In the genomic region with DNA sequence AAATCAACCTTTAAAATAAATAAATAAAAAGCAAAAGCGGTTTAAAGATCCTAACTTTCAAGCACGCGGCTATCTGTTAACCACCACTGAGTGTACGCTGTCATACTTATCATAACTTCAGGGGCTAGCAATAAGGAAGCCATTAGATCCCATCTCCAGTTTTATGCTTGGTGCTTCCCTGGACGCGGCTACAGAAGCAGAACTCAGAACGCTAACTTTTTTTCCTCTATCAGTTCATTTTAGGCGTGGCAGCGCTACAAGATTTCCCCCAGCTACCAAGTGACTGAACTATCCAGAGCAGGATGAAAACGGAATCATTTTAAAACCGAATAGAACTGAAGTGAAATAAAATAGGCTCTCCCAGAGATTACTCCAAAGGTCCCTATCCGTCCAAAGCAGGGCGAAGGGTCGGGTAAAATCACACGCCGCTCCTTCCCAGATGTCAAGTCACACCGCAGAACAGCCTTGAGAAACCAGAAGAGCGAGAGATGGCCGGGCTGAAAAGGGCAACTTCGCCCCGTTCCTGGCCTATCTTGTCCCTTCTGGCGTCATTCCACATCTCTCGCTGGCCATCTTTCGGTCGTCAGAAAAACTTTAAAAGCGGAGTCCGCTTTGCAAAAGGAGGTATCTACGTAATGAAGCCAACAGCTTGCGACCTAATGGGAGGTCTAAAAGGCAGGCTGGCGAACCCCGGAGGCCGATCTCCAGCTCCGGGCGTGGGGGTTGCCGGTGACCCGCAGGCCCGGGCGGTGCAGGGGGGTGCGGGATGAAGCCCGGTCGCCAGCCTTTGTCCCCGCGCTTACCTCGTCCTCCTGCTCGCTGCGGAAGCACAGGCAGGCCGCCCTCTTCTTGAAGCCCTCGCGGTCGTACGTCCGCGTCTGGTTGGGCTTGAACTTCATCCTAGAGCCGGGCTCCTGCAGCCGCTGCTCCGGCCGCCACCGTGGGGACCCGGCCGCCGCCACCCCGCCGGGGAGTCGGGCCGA, we compare ENCODE assay signal across 8 mouse cellular contexts. TPM values are rescaled to one million over a fixed set of nuclear protein-coding genes. Genes with fewer than 3 reads are reported as not detected.
DNase-seq lines count a peak whose midpoint lies in the region; ATAC-seq and TF ChIP-seq lines count a peak whose summit lies in the region.

No protein-coding gene starts in this region.

- peak; percentile 21 to 26; a peak in 2 of 4 replicates for TF ChIP-seq EP300 in MEL (IDR thresholded peaks at IDR 0.05; ENCODE audit: low read depth in 1 of 2, low read length in 2 of 2)

- peaks cover 0 to 7% of the 10 kb centered on the region in 2 experiments; a peak in 2 of 4 replicates for H3K36me3 ChIP-seq in MEL (ENCODE audit: control insufficient read depth in 1 of 2, insufficient read depth in 2 of 2, low read length in 2 of 2)
- no peaks in the 10 kb centered on the region for H3K36me3 ChIP-seq in embryonic facial prominence, embryonic 15.5 days
- no peaks in the 10 kb centered on the region; the same call in 1 of the 2 replicates for H3K36me3 ChIP-seq in heart, embryonic 15.5 days
- H3K36me3 ChIP-seq in megakaryocyte, embryonic 14.5 days (replicated peaks; ENCODE audit: low read length) = peaks cover 14% of the 10 kb centered on the region

- H3K9me3 ChIP-seq in MEL (replicated peaks; ENCODE audit: insufficient read depth, low read length) = no peaks in the 10 kb centered on the region
- no peaks in the 10 kb centered on the region for H3K9me3 ChIP-seq in embryonic facial prominence, embryonic 15.5 days (replicated peaks)
- no peaks in the 10 kb centered on the region for H3K9me3 ChIP-seq in heart, embryonic 15.5 days (replicated peaks)
- H3K9me3 ChIP-seq in megakaryocyte, embryonic 14.5 days = no peaks in the 10 kb centered on the region

- under 1% methylated on average over 65 of the region's 65 CpGs for WGBS in bone marrow, adult 2 months
- under 1% methylated on average over 65 of the region's 65 CpGs for WGBS in embryonic facial prominence, embryonic 15.5 days
- under 1% methylated on average over 65 of the region's 65 CpGs for WGBS in heart, embryonic 15.5 days

- peaks cover 0 to 5% of the 10 kb centered on the region in 2 experiments; a peak in 1 of 4 replicates for H3K4me1 ChIP-seq in MEL (ENCODE audit: control insufficient read depth in 1 of 2, insufficient read depth in 2 of 2, low read length in 2 of 2)
- peaks cover 1% of the 10 kb centered on the region; the same call in 1 of the 2 replicates for H3K4me1 ChIP-seq in bone marrow, adult 2 months (ENCODE audit: control insufficient read depth, insufficient read depth, low read length)
- H3K4me1 ChIP-seq in embryonic facial prominence, embryonic 15.5 days = peaks cover 35% of the 10 kb centered on the region
- peaks cover 40% of the 10 kb centered on the region for H3K4me1 ChIP-seq in heart, embryonic 15.5 days (replicated peaks)
- H3K4me1 ChIP-seq in megakaryocyte, embryonic 14.5 days = peaks cover 47% of the 10 kb centered on the region

- TF ChIP-seq RAD21 in MEL (IDR thresholded peaks at IDR 0.05; ENCODE audit: low read depth, low read length) = no peak

- DNase-seq in MEL (ENCODE audit: low read depth, low spot score) = peak; percentile 76
- peak; percentile 55 to 67 for DNase-seq in kidney, postnatal 36 days
- peak; percentile 40 to 45 for DNase-seq in right cerebral cortex, adult 2 months (ENCODE audit: low spot score in 2 of 2)
- peak; percentile 42 to 59 for DNase-seq in urinary bladder, postnatal 4 days (ENCODE audit: low spot score in 2 of 2)

- H3K4me3 ChIP-seq in MEL (ENCODE audit: control insufficient read depth in 1 of 2, insufficient read depth in 1 of 2, low read depth in 2 of 2, low read length in 2 of 2) = peak overlapping the region; percentile 75 to 96
- H3K4me3 ChIP-seq in bone marrow, adult 2 months (replicated peaks; ENCODE audit: control insufficient read depth, low read depth, low read length) = peak overlapping the region; percentile 82
- peak overlapping the region; percentile 91 for H3K4me3 ChIP-seq in embryonic facial prominence, embryonic 15.5 days (replicated peaks)
- peak overlapping the region; percentile 62 for H3K4me3 ChIP-seq in heart, embryonic 15.5 days
- H3K4me3 ChIP-seq in megakaryocyte, embryonic 14.5 days (replicated peaks) = peak overlapping the region; percentile 96

- peak overlapping the region; percentile 10 for H3K27ac ChIP-seq in MEL (ENCODE audit: control insufficient read depth, low read depth, low read length)
- H3K27ac ChIP-seq in bone marrow, adult 2 months (ENCODE audit: control insufficient read depth, insufficient read depth, low read depth, low read length, poor library complexity) = peak overlapping the region; percentile 97
- H3K27ac ChIP-seq in embryonic facial prominence, embryonic 15.5 days (replicated peaks) = peak overlapping the region; percentile 92
- peak overlapping the region; percentile 90 for H3K27ac ChIP-seq in heart, embryonic 15.5 days

- H3K4me2 ChIP-seq in embryonic facial prominence, embryonic 15.5 days (replicated peaks) = peak overlapping the region; percentile 61
- H3K4me2 ChIP-seq in heart, embryonic 15.5 days = peak overlapping the region; percentile 82

- H3K79me2 ChIP-seq in MEL (ENCODE audit: control insufficient read depth, insufficient read depth, low read length, poor library complexity) = peaks cover 29% of the 10 kb centered on the region

- H3K27me3 ChIP-seq in MEL (ENCODE audit: control insufficient read depth in 1 of 2, insufficient read depth in 2 of 2, low read length in 2 of 2) = no peaks in the 10 kb centered on the region
- H3K27me3 ChIP-seq in embryonic facial prominence, embryonic 15.5 days = no peaks in the 10 kb centered on the region
- no peaks in the 10 kb centered on the region for H3K27me3 ChIP-seq in heart, embryonic 15.5 days
- no peaks in the 10 kb centered on the region for H3K27me3 ChIP-seq in megakaryocyte, embryonic 14.5 days (replicated peaks)

- H3K9ac ChIP-seq in MEL (ENCODE audit: control insufficient read depth, low read depth, low read length, poor library complexity, severe bottlenecking) = peak overlapping the region; percentile 98
- H3K9ac ChIP-seq in embryonic facial prominence, embryonic 15.5 days = peak overlapping the region; percentile 94
- peak overlapping the region; percentile 92 for H3K9ac ChIP-seq in heart, embryonic 15.5 days

- no peak for TF ChIP-seq CTCF in MEL (IDR thresholded peaks at IDR 0.05 in 2 of 3, conservative IDR thresholded peaks at IDR 0.05 in 1 of 3; ENCODE audit: control insufficient read depth in 1 of 3, insufficient read depth in 1 of 3, low read depth in 2 of 3, low read length in 3 of 3, poor library complexity in 1 of 3, severe bottlenecking in 1 of 3)
- TF ChIP-seq CTCF in bone marrow, adult 2 months (IDR thresholded peaks at IDR 0.05; ENCODE audit: control insufficient read depth, insufficient read depth, low read length) = no peak

- peak; percentile 34; the same call in 1 of the 2 replicates for ATAC-seq in embryonic facial prominence, embryonic 15.5 days (ENCODE audit: insufficient number of reproducible peaks, low FRiP score, low TSS enrichment, low read depth)
- peak; percentile 59 for ATAC-seq in heart, embryonic 15.5 days (replicated peaks; ENCODE audit: insufficient number of reproducible peaks, insufficient read depth, low FRiP score, low read depth)

- TF ChIP-seq POLR2A in MEL (IDR thresholded peaks at IDR 0.05; ENCODE audit: control insufficient read depth in 1 of 2, insufficient read depth in 1 of 2, low read depth in 1 of 2, low read length in 2 of 2, poor library complexity in 1 of 2) = 0 out of 4 replicates have a peak, but pooled peaks of 1 of the 2 experiments have one; percentile 36
- no peak for TF ChIP-seq POLR2A in bone marrow, adult 2 months (IDR thresholded peaks at IDR 0.05; ENCODE audit: borderline replicate concordance, control insufficient read depth, low read depth, low read length)

TF ChIP-seq in MEL, 35 proteins besides CTCF, POLR2A, EP300 and RAD21 (continues in another document):
- TF ChIP-seq TCF12 (IDR thresholded peaks at IDR 0.05; ENCODE audit: low read depth, low read length) (no peak), CHD1 (IDR thresholded peaks at IDR 0.05; ENCODE audit: low read depth, low read length) (no peak; the same call in 1 of the 2 replicates), USF2 (IDR thresholded peaks at IDR 0.05; ENCODE audit: borderline replicate concordance in 1 of 2, insufficient read depth in 1 of 2, low read depth in 1 of 2, low read length in 2 of 2) (no peak), GABPA (IDR thresholded peaks at IDR 0.05; ENCODE audit: low read depth, low read length) (no peak), MAZ (IDR thresholded peaks at IDR 0.05; ENCODE audit: low read depth, low read length) (peak; percentile 54; the same call in 1 of the 2 replicates), MAX (IDR thresholded peaks at IDR 0.05; ENCODE audit: low read length) (no peak), HCFC1 (IDR thresholded peaks at IDR 0.05; ENCODE audit: low read depth, low read length) (no peak), GATA1 (IDR thresholded peaks at IDR 0.05; ENCODE audit: low read depth, low read length) (peak; percentile 40; the same call in 1 of the 2 replicates), SMC3 (IDR thresholded peaks at IDR 0.05; ENCODE audit: low read depth, low read length) (no peak), ZMIZ1 (IDR thresholded peaks at IDR 0.05; ENCODE audit: low read depth, low read length) (no peak), ZNF384 (IDR thresholded peaks at IDR 0.05; ENCODE audit: low read depth, low read length) (peak; percentile 73)

RNA-seq across cellular contexts. Expression of gene Nudt4, which starts 0.8 kb away (rescaled TPM):
- total RNA-seq in MEL (2012; rRNA removed) = 21.1 and 26.6 TPM in 2 replicates
- 10 to 100 TPM in 1 of 2 experiments, not detected in 1; 35.7 TPM for polyA plus RNA-seq in MEL (2012; ENCODE audit: insufficient read depth in 1 of 2, insufficient read length in 2 of 2, low read depth in 1 of 2, low replicate concordance in 2 of 2, missing spikeins in 1 of 2)
- polyA plus RNA-seq in bone marrow, adult 2 months (2011; ENCODE audit: insufficient read depth, insufficient read length, low replicate concordance, missing spikeins) = 89.7 and 95.9 TPM in 2 replicates
- polyA plus RNA-seq in embryonic facial prominence, embryonic 15.5 days (2015; fragmentation: Nextera tagmentation; extraction: Ambion mirVana) = 81.1 and 82.2 TPM in 2 replicates
- polyA plus RNA-seq in heart, embryonic 15.5 days (2015; fragmentation: Nextera tagmentation; extraction: Ambion mirVana) = 68.7 and 71.6 TPM in 2 replicates
- 15.9 and 18.1 TPM in 2 replicates for polyA plus RNA-seq in megakaryocyte, embryonic 14.5 days (2012; ENCODE audit: insufficient read depth, low replicate concordance)

RNA-seq across cellular contexts. Expression of gene Ube2n, which starts 48.2 kb away (rescaled TPM):
- total RNA-seq in MEL (2012; rRNA removed) = 80.6 and 105 TPM in 2 replicates
- 100 to 1,000 TPM; 212 to 571 TPM for polyA plus RNA-seq in MEL (2012; ENCODE audit: insufficient read depth in 1 of 2, insufficient read length in 2 of 2, low read depth in 1 of 2, low replicate concordance in 2 of 2, missing spikeins in 1 of 2)
- 77.1 and 80.7 TPM in 2 replicates for polyA plus RNA-seq in bone marrow, adult 2 months (2011; ENCODE audit: insufficient read depth, insufficient read length, low replicate concordance, missing spikeins)
- 292 and 300 TPM in 2 replicates for polyA plus RNA-seq in embryonic facial prominence, embryonic 15.5 days (2015; fragmentation: Nextera tagmentation; extraction: Ambion mirVana)
- 231 and 245 TPM in 2 replicates for polyA plus RNA-seq in heart, embryonic 15.5 days (2015; fragmentation: Nextera tagmentation; extraction: Ambion mirVana)
- polyA plus RNA-seq in megakaryocyte, embryonic 14.5 days (2012; ENCODE audit: insufficient read depth, low replicate concordance) = 8.5 and 45.8 TPM in 2 replicates

Comparison
In these comparisons a context has a peak if more than half of its experiments do, and no peak if none do; other contexts are left out.
1. Peak in every context shown above with its lines: DNase-seq, ATAC-seq, H3K4me3 ChIP-seq and H3K27ac ChIP-seq.
2. H3K27ac ChIP-seq: peak in every context shown above with its lines; median percentile 97 in bone marrow, adult 2 months; 92 in embryonic facial prominence, embryonic 15.5 days; 90 in heart, embryonic 15.5 days; 10 in MEL.